In the genomic region with DNA sequence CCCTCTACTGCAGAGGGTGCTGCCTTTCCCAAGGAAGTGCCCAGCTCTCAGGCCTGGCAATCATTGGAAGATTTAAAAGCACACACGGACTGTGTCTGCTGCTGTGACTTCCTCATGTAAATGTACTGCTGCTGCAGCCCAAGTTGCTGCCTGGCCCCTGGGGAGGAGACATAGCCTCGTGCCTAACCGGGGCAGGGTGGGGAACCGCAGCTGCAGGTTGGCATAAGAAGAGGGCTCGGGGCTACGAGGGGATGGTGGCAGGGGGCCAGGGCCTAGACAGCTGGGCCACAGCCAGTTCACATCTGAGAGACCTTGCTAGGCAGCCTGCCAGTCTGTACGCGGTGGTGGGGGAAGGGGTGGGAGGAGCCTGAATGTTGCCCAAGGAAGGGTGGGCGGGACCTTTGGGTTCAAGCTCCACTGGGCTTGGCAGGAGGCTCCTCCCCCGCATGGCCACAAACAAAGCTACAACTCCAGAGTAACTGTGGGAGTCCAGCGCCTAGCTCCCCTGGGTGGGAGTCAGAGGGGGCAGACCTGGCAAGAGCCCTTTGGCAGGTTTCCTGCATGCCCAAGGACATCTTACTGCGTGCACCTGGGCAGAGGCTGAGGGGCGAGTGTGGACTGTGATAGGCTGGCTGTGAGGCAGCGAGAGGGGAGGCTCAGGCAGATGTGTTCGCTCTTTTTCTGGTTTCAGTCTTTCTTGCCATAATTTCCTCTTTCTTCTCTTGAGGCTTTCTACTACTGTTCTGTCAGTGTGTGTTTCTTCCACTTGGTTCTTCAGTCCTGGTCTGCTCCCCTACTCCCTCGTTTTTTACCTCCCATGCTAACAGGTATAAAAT, we compare ENCODE assay signal across 1 mouse cellular context.
TF ChIP-seq lines count a peak whose summit lies in the region.

No protein-coding gene starts in this region.

TF ChIP-seq in MEL, 35 proteins besides CTCF, POLR2A, EP300 and RAD21 (continued from another document):
- TF ChIP-seq ELF1 (IDR thresholded peaks at IDR 0.05; ENCODE audit: low read depth, low read length) (peak; percentile 54; the same call in 1 of the 2 replicates), TBP (IDR thresholded peaks at IDR 0.05; ENCODE audit: low read depth, low read length) (0 out of 2 replicates have a peak, but pooled peaks have one; percentile 52)
TF ChIP-seq in MEL: peak in this region for 11.
